Mouse (Mus musculus) WW6 (cell line): ENCODE measurements at regions not wholly inside any gene's neighbourhood (a gene's known extent, or its start where the extent isn't known, plus 50 kb on each side); places are given as distances from the start of the nearest gene placed in this dataset.

Experiments
- DNase-seq: peaks from one replicate; pipeline ENCODE4 v3.0.0-alpha.2; 2013; ENCODE audit warnings: low read depth, low spot score

- no peak for DNase-seq
These were observed 67.5 kb downstream of the Lmo4 start for GRCm38 (mm10) chr3:144137483-144137882.

- DNase-seq = no peak
These were observed 68.6 kb downstream of the Lmo4 start for GRCm38 (mm10) chr3:144136432-144136831.

- no peak for DNase-seq
These were observed 69.4 kb downstream of the Lmo4 start for GRCm38 (mm10) chr3:144135646-144136045.

DNA sequence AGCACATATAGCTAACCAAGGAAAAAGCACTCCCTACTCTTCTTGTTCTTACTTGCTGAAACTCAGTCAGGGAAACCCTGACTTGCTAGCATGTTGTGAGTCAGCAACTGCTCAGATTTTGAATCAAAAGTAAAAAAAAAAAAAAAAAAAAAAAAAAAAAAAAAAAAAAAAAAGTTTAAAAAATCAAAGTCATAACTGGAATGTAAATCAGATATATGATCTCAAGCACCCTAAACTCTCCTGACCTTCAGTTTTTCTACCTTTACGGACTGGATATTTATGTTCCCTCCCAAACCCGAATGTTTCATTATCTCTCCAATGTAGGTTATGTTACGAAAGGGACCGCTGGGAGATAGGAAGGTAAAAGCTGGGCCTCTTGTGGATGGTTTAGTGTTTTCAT is 77.0 kb downstream of the Lmo4 start:
- DNase-seq = no peak

GRCm38 (mm10) chr3:144124353-144124752 is 80.7 kb downstream of the Lmo4 start:
- no peak for DNase-seq

GRCm38 (mm10) chr3:144123361-144124072 is 81.5 kb downstream of the Lmo4 start:
- DNase-seq = no peak

- no peak for DNase-seq
These were observed 85.9 kb downstream of the Lmo4 start for GRCm38 (mm10) chr3:144119076-144119475.

- no peak for DNase-seq
These were observed 91.1 kb downstream of the Lmo4 start for GRCm38 (mm10) chr3:144113672-144114645.

GRCm38 (mm10) chr3:144110331-144111080 is 94.5 kb downstream of the Lmo4 start:
- no peak for DNase-seq

- DNase-seq = no peak
These were observed 95.3 kb downstream of the Lmo4 start for GRCm38 (mm10) chr3:144109769-144110168.

DNA sequence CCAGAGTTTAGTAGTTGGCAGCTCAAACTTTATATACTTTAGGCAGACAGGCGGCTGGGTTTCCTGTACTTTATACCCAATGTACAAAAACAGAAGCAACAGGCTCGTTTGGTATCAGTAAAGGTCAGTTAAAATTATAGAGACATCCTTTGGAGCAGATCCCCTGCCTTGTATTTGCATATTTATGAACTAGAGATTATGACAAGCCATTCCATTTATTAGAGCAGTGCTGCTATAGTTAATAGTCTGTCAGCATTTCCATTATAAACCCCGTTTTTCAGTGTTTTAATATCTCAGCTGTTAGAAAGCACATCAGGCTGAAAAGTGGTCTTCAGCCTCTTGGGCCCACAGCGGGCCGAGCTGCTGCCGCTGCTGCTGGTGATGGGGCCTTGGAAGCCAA is 96.7 kb downstream of the Lmo4 start:
- DNase-seq = no peak

DNA sequence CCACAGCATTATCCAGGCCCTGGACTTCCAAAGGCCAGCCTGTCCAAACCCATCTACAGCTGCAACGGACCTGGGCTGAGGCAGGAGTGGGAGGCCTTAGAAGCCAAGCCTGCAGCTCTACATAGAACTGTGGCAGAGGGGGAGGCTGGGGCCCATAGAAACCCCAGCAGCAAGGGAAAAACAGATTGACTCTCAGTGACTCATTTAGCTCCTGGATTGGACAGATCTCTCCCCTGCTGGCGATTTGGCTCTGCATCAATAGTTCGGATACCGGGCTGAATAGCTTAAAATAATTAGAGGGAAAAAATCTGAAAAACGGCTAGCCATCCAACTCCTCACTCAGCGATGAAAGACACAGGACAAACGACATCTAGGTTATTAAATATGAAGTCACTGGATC is 97.4 kb downstream of the Lmo4 start:
- no peak for DNase-seq

- DNase-seq = no peak
These were observed 100.7 kb downstream of the Lmo4 start for GRCm38 (mm10) chr3:144104366-144104765.

- no peak for DNase-seq
These were observed 105.6 kb downstream of the Lmo4 start for GRCm38 (mm10) chr3:144099444-144099843.

DNA sequence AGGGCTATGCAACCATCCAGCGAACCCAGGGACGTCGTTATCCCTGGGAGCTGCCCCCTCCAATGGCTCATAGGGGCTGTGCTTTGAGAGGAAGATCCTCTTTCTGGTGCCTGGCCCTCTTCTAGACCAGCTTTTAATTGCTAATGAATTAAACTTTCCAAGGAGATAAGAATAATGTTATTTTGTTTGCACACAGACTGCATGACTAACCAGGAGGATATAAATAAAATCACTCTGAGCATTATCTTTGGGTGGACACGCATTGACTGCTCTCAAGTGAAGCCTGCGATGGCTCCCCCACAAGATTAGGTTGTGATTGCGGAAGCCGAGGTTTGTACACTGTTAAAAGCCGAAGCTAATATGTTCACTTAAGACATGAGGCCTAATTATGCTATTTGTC is 106.3 kb downstream of the Lmo4 start:
- DNase-seq = no peak

DNA sequence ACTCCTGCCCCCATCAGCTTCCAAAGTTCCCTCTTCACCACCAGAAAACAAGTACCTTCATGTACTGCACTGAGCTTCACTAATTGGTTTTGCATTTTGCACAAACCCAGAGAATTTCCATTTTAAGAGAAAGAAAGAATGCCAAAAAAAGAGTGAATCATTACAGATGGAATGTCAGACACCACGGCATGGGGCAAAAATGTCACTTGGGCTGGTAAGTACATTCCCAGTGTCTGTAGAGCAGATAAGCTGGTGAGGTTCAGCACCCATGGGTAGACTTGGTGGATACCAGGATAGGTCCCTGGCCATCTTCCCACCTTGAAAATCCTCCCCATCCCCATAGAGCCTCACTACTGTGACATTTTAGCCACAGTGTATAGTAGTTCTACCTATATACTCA is 113.8 kb downstream of the Lmo4 start:
- DNase-seq = no peak

DNA sequence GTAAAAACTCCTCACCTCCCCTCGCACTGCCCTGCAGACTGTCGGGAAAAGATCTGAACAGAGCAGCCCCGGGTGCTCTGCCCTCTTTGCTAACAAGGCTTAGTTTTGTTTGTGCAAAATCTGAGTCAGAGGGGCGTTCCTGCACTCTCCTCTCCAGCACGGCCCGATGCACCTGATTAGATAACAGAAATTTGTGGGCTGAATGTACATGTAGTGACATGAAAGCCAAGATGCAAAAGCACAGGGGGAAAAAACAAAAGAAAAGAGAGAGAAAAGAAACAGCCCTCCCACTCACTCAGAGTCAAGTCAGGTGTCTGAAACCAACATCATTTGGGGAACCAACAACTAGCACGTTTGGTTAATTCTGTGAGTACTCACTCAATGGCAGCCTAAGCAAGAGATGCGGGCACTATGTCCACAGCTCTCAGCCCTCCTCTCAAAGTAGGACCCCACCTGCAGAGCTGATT is 115.2 kb downstream of the Lmo4 start:
- DNase-seq = no peak

DNA sequence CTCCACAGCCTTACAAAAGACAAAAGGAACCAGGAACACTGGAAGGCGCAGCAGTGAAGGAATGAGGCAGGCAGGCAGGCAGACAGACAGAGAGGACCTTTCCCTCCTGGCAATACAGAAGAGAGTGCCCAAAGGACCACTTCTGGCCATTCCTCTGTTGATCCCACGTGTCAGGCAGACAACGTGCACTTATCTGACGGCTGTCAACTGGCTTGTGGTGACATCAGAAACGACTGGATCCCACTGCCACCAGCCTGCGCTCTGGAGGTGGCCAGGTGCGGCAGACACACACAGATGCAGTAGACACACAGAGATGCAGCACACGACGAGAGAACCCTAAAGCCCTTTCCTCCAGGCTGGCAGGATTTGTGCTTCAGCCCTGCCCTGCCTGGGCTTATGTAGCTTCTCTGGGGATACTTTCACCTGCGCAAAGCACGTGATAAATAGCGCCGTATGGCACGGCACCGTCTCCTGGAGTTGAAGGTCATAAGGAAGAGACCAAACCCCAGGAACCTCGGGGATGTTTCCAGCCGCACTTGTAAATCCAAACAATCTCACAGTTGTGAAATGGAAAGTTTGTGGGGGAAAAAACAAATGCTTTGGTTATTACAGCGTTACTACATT is 116.6 kb downstream of the Lmo4 start:
- DNase-seq = no peak

GRCm38 (mm10) chr3:144087771-144088170 is 117.2 kb downstream of the Lmo4 start:
- no peak for DNase-seq

DNA sequence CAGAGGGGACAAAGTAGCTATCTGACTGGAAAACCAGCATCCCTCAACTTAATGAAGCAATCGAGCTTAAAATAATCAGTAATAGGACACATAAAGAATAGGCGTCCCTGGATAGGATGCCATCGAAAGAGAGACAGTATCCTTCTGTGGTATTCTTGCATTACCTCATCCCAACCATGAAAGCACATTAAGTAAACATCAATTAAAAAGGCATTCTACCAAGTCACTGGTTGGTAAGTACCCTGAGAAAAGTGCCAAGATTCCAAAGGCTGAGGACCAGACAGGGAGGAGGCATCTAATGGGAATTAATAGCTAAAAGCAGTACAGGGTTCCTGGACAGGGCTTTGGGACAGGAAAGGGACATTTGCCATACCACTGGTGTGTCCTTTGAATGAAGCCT is 118.8 kb downstream of the Lmo4 start:
- no peak for DNase-seq

DNA sequence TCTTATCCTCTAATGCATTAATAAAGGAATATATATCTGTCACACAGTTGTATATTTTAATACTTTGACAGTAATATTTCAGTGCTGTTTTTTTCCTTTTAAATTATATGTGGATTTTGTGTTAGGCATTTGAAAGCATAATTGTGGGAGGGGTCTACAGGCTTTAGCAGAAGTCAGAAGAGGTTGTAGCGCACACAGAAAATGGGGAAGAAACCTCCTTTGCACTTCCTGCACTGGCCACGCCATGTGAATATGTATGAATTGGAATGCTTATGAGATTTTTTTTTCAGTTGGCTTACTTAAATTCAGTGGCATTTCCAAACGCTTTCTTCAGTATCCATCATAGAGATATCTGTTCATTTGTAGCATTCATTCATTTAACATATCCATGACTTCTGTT is 125.1 kb downstream of the Lmo4 start:
- DNase-seq = no peak
